Mouse (Mus musculus): ENCODE measurements around the gene Nemp1.

Nemp1 gene

DNA sequence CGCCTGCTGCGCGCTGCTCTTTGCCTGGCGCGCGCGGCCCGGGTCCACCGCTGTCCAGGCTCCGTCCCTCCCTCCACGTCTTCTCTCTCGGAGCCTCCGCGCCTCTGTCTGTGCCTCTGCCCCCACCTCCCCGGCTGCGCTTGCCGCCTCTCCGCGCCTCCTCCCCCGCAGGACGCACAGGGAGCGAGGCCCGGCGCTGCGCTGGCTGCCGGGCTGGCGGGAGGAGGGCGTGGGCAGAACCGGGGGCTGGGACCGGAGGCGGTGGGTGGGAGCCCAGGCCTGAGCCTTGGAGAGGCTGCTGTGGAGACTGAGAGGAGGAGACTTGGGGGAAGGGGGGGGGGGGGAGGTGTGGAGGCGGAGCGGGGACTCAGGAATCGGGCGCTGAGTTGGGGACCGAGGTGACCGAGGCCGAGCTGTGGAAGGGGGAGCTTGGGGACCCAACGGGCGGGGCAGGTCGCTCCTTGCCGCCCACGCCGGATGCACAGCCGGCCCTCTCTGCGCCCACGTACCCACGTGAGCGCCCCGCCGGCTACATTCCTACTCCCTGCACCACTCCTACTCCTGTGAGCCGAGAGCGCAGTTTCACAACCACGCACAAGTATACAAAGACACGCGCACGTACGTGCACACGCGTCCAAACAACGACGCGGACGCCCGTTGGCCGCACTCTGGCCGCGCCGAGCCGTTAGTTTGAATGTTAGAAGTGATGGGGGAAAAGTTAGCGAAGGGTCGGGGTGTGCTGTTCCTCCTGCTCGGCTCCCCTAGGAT is at the start of gene Nemp1:
TSS of gene Nemp1 (plus strand) at position 401 of the 768 bp plus-strand sequence.
- DNase-seq = peak; percentile 87

DNA sequence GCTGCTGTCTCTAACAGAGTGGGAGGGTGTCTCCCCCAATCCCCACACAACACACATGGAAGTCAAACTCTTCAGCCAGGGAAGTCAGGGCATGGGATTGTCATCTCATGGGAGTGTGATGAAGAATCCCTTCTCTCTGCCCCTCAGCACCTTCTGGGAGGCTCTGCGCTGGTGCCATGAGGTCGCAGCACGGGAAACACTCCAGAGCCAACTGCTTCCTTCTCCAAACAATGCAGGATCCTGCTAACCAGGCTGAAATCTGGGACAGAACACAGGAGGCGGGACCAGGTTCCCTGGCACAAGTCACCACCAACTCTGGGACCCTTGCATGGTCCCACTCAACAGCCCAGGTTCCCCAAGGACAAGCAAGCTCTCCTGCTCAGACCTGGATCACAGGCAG is 49.4 kb upstream of the Nemp1 start:
- no peak for DNase-seq

DNA sequence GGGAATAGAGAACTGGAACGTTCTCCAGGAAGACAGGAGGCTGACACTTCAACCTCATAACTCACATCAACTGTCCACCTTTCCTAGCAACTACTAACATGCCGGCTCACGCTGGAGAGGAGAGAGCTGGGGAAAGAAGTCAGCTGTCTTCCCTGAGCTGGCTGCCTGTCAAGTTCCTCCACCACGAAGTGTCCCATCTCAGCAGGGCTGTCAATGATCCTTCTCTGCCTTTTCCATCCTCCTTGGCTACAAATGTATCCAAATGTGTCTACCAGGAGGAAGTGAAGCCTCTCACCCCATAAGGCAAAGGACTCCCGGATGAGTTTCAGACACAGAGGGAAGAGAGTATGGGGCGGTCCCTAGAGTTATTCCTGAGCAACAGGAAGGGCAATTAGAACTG is 48.5 kb upstream of the Nemp1 start:
- no peak for DNase-seq

GRCm38 (mm10) chr10:127619119-127619721 is 47.5 kb upstream of the Nemp1 start:
- no peak for DNase-seq

- DNase-seq = no peak
These were observed 46.7 kb upstream of the Nemp1 start for GRCm38 (mm10) chr10:127619941-127620405.

DNA sequence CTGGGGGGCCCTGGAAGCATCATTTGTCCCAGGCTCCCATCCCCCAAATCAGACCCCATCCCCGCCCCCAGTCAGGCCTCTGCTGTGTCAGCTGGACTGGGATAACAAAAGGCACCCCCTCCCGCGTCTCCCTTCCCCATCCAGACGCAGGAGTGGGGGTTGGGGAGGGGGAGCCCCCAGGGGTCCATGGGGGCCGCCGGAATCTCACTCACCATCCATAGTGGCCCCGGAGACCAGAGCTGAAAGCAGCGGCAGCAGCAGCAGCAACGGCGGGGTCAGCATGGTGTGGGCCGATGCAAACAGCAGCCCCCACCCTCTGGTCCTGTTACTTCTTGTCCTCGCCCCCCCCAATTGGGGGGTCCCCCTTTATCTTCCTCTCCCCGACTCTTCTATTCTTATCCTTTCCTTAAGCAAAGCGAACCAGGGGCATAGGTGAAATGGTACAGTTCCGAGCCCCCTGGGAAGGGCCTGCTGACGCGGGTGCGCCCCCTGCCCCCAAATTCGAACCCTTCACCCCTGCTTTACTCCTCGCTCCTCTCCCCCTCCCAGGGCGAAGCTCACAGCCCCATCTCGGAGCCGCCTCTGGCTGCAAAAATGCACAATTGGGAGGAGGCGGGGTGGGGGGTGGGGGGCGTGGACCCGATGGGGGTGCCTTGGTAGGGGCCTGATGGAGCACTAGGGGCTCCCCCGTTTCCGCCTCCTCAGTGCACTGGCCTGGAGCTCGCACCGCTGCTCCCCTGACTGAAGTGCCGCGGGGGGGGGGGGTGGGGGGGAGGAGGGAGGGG is 46.1 kb upstream of the Nemp1 start, which contains the start of gene Lrp1:
TSS of gene Lrp1 (minus strand) at position 743 of the 785 bp plus-strand sequence.
- peak; percentile 31 for DNase-seq

DNA sequence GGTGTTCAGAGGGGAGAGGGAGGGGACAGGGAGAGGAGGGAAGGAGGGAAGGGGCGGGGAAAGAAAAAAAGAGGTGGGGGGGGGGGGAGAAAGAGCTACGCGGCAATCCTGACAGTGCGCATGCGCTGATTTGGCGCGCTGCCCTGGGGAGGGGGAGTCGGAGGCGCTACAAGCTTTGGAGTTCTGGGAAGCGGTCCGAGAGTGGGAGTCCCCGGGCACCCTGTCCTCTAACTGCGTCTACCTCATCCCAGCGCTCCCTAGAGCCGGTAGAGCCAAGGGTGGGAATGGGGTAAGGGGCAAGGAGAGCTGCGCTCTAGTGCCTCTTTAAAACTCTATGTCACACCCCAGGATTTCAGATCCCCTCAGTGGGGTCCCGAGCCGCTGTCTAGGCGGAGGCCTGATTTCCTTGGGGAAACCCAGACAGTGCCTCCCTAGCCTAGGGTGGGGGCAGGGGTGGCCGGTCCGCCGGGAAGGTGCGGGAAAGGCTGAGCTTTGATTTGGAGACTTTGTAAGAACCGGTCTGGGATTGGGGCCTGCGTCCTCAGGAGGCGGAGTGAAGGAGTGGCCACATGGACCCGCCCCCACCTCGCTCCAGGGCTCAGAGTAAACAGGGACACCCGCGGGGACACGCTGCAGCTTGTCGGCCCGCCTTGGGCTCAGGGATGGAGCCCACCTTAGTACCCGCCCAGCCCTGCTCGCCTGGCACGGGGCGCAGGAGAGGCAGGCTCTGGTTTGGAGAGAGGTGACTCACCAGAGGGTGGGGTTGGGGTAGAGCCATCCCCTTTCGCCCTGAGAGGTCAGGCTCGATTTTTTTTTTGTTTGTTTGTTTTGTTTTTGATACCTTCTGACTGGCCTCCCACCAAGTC is 45.3 kb upstream of the Nemp1 start:
- peak; percentile 94 for DNase-seq

GRCm38 (mm10) chr10:127622057-127622392 is 44.7 kb upstream of the Nemp1 start:
- DNase-seq = peak; percentile 79

DNA sequence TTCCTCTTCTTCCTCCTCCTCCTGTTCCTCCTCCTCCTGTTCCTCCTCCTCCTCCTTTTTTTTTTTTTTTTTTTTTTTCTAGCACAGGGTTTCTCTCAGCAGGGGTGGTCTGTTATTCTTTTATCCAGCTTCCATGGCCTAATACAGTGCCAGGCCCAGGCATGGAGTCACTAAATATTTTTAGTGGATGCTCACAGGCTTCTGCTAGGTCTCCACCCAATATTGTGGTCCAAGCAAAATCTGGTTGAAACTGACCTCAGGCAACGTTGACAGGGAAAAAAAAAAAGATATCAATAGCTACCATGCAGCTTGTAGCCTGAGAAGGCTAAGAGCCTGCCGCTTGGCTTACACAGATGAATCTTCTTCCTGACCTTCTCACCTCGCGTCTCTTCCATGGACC is 44.0 kb upstream of the Nemp1 start:
- no peak for DNase-seq

- no peak for DNase-seq
These were observed 43.1 kb upstream of the Nemp1 start for GRCm38 (mm10) chr10:127623439-127624216.

GRCm38 (mm10) chr10:127626433-127626832 is 40.3 kb upstream of the Nemp1 start:
- DNase-seq = no peak

DNA sequence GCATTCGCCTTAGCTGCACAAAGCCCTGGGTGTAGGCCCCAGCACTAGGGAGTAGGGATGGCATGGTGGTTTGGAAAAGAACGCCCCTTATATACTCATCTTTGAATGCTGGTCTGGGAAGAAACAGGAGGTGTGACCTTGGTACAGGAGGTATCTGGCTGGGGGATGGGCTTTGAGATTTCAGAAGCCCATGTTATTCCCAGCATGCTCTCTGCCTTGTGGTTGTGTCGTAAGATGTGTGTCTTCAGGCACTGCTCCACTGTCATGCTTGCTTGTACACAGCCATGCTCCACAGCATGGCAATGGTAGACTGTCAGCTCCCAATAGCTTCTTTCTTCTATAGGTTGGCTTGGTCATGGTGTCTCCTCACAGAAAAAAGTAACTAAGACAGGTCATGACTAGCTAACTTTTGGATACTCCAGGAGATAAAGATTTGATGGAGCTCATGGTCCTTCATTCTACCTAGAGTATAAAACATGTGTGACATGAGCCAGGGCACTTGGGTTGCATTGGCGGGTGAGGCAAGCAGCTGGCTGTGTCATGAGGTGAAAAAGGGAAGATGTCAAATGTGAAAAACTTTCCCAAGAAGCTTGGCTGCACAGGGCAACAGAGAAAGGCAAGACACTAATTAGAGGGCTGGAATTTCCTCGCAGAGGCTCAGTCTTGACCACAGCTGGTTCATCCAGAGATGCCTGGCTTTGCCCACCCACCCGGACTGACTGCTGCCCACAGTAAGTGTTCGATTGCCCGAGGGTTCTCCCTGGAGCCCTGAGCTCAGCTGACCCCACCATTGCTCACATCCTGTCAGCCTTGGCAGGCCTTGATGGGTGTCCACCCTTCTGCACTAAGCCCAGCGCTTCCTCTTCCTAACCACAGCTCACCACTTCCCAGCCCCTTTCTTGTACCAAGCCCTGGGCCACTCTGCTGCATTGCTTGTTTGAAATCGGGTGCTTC is 35.2 kb upstream of the Nemp1 start:
- DNase-seq = no peak

GRCm38 (mm10) chr10:127632668-127633271 is 33.9 kb upstream of the Nemp1 start:
- no peak for DNase-seq

DNA sequence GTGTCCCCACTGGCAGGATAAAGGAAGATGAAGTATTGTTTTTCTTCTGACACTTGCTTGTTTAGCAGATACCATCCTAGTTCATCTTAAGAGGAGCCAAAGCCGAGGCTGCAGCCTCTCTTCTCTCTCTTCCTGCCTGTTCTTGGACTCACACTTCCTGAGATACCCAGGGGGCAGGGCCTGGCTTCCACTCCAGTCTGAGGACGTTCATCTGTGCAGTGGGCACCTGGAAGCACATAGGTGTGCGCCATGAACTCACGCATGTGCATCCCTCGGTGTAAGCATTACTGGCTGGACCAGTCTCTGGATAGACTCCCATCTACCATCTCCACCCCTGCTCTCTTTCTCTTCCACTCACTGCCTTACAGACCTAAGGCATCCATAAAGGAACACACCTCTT is 26.3 kb upstream of the Nemp1 start:
- no peak for DNase-seq

- peak; percentile 82 for DNase-seq
These were observed 24.6 kb upstream of the Nemp1 start for GRCm38 (mm10) chr10:127641861-127642771.

DNA sequence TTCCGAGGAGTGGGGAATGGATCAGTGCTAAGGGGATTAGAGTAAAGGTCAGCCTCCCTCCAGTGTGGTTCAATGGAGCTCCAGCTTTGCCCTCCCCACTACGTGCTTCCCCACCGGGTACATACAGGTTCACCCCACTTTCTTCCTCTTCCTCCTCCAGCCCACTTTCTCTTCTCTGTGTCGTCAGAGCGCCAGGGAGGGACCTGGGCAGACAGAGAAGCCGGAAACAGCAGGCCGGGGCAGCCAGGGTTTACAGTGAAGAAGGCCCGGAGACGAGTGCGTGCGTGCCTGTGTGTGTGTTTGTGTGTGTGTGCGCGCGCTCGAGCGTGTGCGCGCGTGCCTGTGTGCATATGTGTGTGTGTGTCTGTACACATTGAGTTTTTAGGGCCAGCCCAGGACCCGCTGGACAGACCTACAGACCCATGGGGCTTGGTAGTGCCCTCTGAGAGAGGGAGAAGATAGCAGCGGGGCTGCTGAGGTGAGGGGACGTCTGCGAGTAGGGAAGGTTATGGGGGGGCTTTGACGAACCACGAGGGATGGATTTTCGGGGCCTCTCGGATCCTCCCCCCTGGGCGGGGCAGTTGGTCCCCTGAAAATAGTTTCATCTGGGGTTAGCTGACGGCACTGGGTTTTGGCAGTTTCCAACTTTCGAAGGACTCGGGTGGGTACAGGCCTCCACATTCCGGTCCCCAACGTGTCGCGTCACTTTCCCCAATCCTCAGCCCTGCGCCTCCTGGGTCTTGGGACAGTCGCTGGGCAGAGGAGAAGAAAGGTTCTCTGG is 23.7 kb upstream of the Nemp1 start, which contains the start of gene Stat6:
TSS of gene Stat6 (plus strand) at position 215 of the 781 bp plus-strand sequence.
- peak; percentile 83 for DNase-seq

DNA sequence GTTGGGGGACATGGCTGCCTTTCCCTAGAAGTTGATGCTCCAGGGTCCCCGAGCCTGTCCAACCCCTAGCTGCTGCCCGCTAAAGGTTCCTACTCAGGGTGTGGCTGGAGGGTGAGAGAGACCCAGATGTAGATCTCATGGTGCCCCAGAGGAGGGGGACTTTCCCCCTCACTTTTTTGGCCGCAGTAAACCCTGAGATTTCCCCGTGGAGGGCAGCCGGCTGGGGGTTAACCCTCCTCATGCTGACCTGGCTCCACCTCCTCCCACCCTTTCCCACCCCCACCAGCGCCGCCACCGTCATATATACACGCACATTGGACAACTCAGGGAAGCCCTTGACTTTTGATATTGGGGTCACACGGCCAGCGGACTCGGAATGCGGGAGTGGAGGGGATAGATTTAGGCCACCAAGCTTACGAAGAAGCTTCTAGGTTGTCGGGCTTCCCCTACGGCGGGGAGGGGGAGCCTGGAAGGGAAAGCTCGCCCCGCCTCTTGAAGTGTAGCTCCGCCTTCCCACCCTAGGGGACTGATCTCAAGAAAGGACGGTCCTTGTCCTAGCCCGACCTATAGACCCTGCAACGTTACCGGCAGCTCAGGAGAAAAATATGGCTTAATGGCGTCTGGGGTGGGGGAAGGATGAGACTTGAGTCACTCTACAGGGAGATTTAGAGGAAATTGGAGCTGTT is 23.0 kb upstream of the Nemp1 start:
- DNase-seq = peak; percentile 84

DNA sequence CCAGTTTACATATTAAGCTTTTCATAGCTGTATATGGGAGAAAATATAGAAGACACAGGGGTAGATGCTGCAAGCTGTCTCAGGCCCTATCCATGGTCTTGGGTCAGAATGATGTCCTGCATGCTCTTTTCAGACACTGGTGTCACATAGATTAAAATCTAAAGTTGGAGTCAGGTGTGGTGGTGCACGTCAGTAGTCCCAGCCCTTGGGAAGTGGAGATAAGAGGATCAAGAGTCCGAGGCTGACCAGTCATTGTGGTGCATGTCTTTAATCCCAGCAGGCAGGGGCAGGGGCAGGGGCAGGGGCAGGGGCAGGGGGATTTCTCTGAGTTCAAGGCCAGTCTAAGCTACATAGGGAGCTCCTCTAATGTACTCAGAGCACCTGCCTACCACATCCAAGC is 20.9 kb upstream of the Nemp1 start:
- DNase-seq = no peak

Measured in kidney, adult 11 months (tissue).